Mouse (Mus musculus) liver, embryonic 14.5 days (tissue): ENCODE data around the gene Cfap126. TPM values are rescaled to one million over a fixed set of nuclear protein-coding genes. Genes with fewer than 3 reads are reported as not detected.

ENCODE experiments used
- ATAC-seq: fragments of 200-750 bp; cut with Nextera tagmentation; 2 replicates; pipeline ENCODE4 v1.8.0; 2017; ENCODE audit warnings: moderate number of reproducible peaks, mild to moderate bottlenecking, moderate library complexity; ENCODE audit not compliant: insufficient read depth
- DNase-seq, 3 experiments: peaks; one replicate each; pipeline ENCODE4 v3.0.0-alpha.2; 2012 to 2013; ENCODE audit warnings: low read depth in 3 of 3, low spot score in 3 of 3
- H3K27ac ChIP-seq: fragments of 300-500 bp; sonication (generic); 2 replicates; pipeline ENCODE4 v1.5.1; 2014; ENCODE audit warnings: moderate library complexity, mild to moderate bottlenecking, control low read depth, inconsistent platforms
- H3K27me3 ChIP-seq: fragments of 300-500 bp; sonication (generic); 2 replicates; pipeline ENCODE4 v1.6.1; 2014; ENCODE audit warnings: mild to moderate bottlenecking, low read length, moderate library complexity; ENCODE audit not compliant: control insufficient read depth, insufficient read depth
- H3K36me3 ChIP-seq: fragments of 300-500 bp; sonication (generic); replicated peaks from 2 replicates; pipeline ENCODE4 v1.6.1; 2014; ENCODE audit warnings: low read depth; ENCODE audit not compliant: control insufficient read depth, insufficient read depth
- H3K4me1 ChIP-seq, 2 experiments: fragments of 200-500 bp in 1 of 2; fragments of 300-500 bp in 1 of 2; sonication (generic) in 1 of 2; replicated peaks; 2 replicates each; pipeline ENCODE4 v1.6.1; 2012 to 2014; ENCODE audit warnings: antibody characterized with exemption in 1 of 2, inconsistent platforms in 1 of 2, low read length in 1 of 2; ENCODE audit not compliant: control insufficient read depth in 2 of 2, insufficient read depth in 2 of 2
- H3K4me2 ChIP-seq: fragments of 300-500 bp; sonication (generic); 2 replicates; pipeline ENCODE4 v1.6.1; 2014; ENCODE audit warnings: low read depth, mild to moderate bottlenecking, control low read depth, moderate library complexity
- H3K4me3 ChIP-seq, 2 experiments: fragments of 200-500 bp in 1 of 2; fragments of 300-500 bp in 1 of 2; sonication (generic) in 1 of 2; 2 replicates each; pipeline ENCODE4 v1.5.1; 2012 to 2014; ENCODE audit warnings: low read depth in 2 of 2, low read length in 2 of 2, mild to moderate bottlenecking in 2 of 2, control low read depth in 1 of 2, inconsistent platforms in 1 of 2, moderate library complexity in 1 of 2; ENCODE audit not compliant: insufficient read depth in 1 of 2
- H3K9ac ChIP-seq: fragments of 300-500 bp; sonication (generic); replicated peaks from 2 replicates; pipeline ENCODE4 v1.6.1; 2014; ENCODE audit warnings: mild to moderate bottlenecking, control low read depth, moderate library complexity
- H3K9me3 ChIP-seq: fragments of 300-500 bp; sonication (generic); 2 replicates; pipeline ENCODE4 v1.6.1; 2016; ENCODE audit warnings: low read length, mixed read lengths; ENCODE audit not compliant: control insufficient read depth
- CTCF ChIP-seq: IDR thresholded peaks from 2 replicates; pipeline ENCODE4 v1.5.1; 2016; ENCODE audit warnings: antibody characterized with exemption, low read depth, control low read depth
- EP300 ChIP-seq: IDR thresholded peaks from 2 replicates; pipeline ENCODE4 v1.6.1; 2016; ENCODE audit warnings: antibody characterized with exemption, low read depth
- WGBS: fragments of 180-500 bp; shearing (Covaris S2); extraction: QIAGEN DNeasy Blood & Tissue Kit; methylation state at CpG from one replicate; pipeline ENCODE4 v1.1.7; 2014; ENCODE audit not compliant: insufficient replicate concordance; 5-methylcytosine and 5-hydroxymethylcytosine counted together
- polyA plus RNA-seq, 2 experiments: library from polyadenylated mRNA; depleted of rRNA in 1 of 2; stranded (reverse) in 1 of 2; unstranded in 1 of 2; fragments of >200 nt; fragmentation: Nextera tagmentation in 1 of 2; extraction: Ambion mirVana in 1 of 2; gene quantifications; 2 replicates each; pipeline versions ENCODE4 v1.2.1 to v1.2.3; 2012 to 2014

Gene Cfap126
- polyA plus RNA-seq, 2 experiments = 1.8 to 1.9 TPM

GRCm38 (mm10) chr1:171159485-171159975 lies 45.8 kb downstream of the Cfap126 start:
- H3K9me3 ChIP-seq = no peaks in the 10 kb centered on the region
- H3K27me3 ChIP-seq = peaks cover 18% of the 10 kb centered on the region
- H3K4me2 ChIP-seq = peak overlapping the region; percentile 46
- peak; percentile 44 for TF ChIP-seq CTCF
- TF ChIP-seq EP300 = no peak
- no peak for ATAC-seq
- H3K4me1 ChIP-seq = no peaks in the 10 kb centered on the region
- WGBS = 5% methylated on average over 15 of the region's 15 CpGs
- DNase-seq = no peak
- no peak overlapping the region for H3K9ac ChIP-seq
- no peak overlapping the region; a peak in 1 of 4 replicates for H3K4me3 ChIP-seq
- H3K36me3 ChIP-seq = no peaks in the 10 kb centered on the region
- H3K27ac ChIP-seq = no peak overlapping the region

- no peaks in the 10 kb centered on the region for H3K4me1 ChIP-seq
- TF ChIP-seq EP300 (no peak), CTCF (no peak)
- no peak overlapping the region for H3K4me3 ChIP-seq
- H3K4me2 ChIP-seq = no peak overlapping the region
- H3K36me3 ChIP-seq = no peaks in the 10 kb centered on the region
- 69% methylated on average over 3 of the region's 3 CpGs for WGBS
- peaks cover 18% of the 10 kb centered on the region for H3K27me3 ChIP-seq
- no peak for DNase-seq
- H3K9ac ChIP-seq = no peak overlapping the region
- no peaks in the 10 kb centered on the region for H3K9me3 ChIP-seq
- no peak for ATAC-seq
- H3K27ac ChIP-seq = no peak overlapping the region
These were observed 48.8 kb downstream of the Cfap126 start for GRCm38 (mm10) chr1:171162526-171162925.

- no peak for DNase-seq
- 31% methylated on average over 3 of the region's 3 CpGs for WGBS
- no peaks in the 10 kb centered on the region for H3K9me3 ChIP-seq
- H3K27me3 ChIP-seq = peaks cover 8% of the 10 kb centered on the region
- no peak overlapping the region for H3K9ac ChIP-seq
- no peaks in the 10 kb centered on the region for H3K4me1 ChIP-seq
- H3K4me3 ChIP-seq = no peak overlapping the region
- H3K4me2 ChIP-seq = no peak overlapping the region
- no peak for ATAC-seq
- no peaks in the 10 kb centered on the region for H3K36me3 ChIP-seq
- no peak overlapping the region for H3K27ac ChIP-seq
- TF ChIP-seq CTCF (peak; percentile 34; the same call in 1 of the 2 replicates), EP300 (no peak)
These were observed 50.5 kb downstream of the Cfap126 start for GRCm38 (mm10) chr1:171164258-171164657.

- DNase-seq = no peak
- 33% methylated on average over 5 of the region's 5 CpGs for WGBS
- Histone ChIP-seq H3K9ac (no peak overlapping the region), H3K27ac (no peak overlapping the region), H3K9me3 (no peaks in the 10 kb centered on the region), H3K4me3 (no peak overlapping the region), H3K4me1 (no peaks in the 10 kb centered on the region), H3K27me3 (no peaks in the 10 kb centered on the region), H3K36me3 (no peaks in the 10 kb centered on the region), H3K4me2 (no peak overlapping the region)
- ATAC-seq = no peak
- TF ChIP-seq CTCF = no peak
- TF ChIP-seq EP300 = no peak
These were observed 52.1 kb downstream of the Cfap126 start for GRCm38 (mm10) chr1:171165629-171166345.

GRCm38 (mm10) chr1:171168906-171169305 lies 55.2 kb downstream of the Cfap126 start:
- DNase-seq (no peak), ATAC-seq (no peak)
- no peak overlapping the region for H3K4me2 ChIP-seq
- no peak overlapping the region for H3K9ac ChIP-seq
- TF ChIP-seq CTCF (no peak), EP300 (no peak)
- no peak overlapping the region for H3K4me3 ChIP-seq
- H3K36me3 ChIP-seq = no peaks in the 10 kb centered on the region
- H3K27ac ChIP-seq = no peak overlapping the region
- no peaks in the 10 kb centered on the region for H3K27me3 ChIP-seq
- H3K9me3 ChIP-seq = no peaks in the 10 kb centered on the region
- WGBS = 69% methylated on average over 12 of the region's 12 CpGs
- no peaks in the 10 kb centered on the region for H3K4me1 ChIP-seq
